Mouse (Mus musculus): Measurements from ENCODE around the gene Retn.

Retn gene

DNA sequence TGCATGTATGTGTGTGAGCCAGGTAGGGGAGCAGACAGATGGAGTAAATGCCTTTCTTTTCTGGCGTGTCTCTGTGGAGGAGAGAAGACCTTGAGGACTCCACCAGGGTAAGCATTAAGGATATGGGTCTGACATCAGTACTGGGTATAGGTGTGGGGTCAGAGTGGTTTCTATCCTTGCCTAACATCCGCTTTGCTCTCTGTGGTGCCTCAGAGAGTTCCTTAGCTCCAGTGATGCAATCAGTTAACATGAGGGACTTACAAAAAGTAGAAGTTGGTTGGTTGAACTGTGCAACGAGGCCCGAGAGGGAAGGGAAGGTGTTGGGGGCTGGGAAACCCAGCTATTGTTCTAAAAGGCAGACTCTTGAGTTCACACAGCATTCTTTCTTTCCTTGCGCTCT lies 8.8 kb downstream of the Retn start:
- DNase-seq = no peak

DNA sequence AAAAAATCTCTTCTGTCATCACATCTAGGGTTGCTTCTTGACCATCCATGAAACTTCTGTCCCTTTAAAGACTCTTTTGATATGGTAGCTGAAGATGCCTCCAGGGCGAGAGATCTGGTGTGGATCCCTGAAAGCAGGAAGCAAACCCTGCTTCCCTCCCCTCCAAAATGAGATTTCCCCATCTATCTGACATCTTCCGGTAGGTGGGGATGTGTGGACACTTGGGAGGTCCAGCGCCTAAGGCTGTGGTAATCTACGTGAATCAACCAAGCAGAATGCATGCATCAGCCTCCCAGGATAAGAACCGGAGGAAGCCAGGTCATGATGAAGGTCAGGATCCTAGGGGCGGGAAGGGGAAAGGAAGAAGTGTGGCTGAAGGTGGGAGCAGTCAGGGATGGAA lies 9.9 kb downstream of the Retn start, which contains the start of gene Mcemp1:
Gene Mcemp1 (plus strand): TSS at position 248 of the 400 bp plus-strand sequence.
- no peak for DNase-seq

DNA sequence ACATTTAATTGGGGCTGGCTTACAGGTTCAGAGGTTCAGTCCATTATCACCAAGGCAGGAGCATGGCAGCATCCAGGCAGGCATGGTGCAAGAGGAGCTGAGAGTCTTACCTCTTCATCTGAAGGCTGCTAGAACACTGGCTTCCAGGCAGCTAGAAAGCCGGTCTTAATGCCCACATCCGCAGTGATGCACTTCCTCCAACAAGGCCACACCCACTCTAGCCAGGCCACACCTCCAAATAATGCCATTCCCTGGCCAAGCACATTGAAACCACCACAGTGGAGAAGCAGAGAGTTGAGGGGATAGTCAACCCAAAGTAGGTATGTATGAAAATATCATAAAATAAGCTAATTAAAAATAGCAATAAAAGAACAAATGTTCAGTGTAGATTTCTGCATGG lies 14.8 kb downstream of the Retn start:
- DNase-seq = no peak

DNA sequence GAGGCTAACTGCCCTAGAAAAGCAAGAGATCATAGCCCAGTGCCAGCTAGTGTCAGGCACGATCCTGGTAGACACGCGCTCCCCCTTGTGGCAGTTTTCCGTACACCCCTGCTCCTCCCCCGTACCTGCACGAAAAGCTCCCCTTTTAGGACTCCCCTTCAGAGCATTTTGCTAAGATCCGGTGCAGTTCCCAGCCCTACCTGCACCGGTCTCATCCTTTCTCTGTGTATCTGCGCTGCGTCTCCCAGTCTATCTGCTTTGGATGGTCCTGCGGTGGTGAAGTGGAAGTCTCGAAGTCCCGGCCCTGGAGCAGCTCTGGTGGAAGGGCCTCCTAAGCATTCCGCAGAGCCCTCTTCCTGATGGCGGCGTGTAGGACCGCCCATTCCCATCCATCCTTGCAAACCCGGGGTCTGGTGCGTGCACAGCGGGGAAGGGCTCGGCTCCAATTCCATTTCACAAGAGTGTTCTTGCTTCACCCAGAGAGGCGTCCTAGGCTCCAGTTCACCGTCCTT lies 16.5 kb downstream of the Retn start, which contains the start of gene Fcor:
Gene Fcor (minus strand): TSS at position 383 of the 512 bp plus-strand sequence.
- peak; percentile 91 for DNase-seq

DNA sequence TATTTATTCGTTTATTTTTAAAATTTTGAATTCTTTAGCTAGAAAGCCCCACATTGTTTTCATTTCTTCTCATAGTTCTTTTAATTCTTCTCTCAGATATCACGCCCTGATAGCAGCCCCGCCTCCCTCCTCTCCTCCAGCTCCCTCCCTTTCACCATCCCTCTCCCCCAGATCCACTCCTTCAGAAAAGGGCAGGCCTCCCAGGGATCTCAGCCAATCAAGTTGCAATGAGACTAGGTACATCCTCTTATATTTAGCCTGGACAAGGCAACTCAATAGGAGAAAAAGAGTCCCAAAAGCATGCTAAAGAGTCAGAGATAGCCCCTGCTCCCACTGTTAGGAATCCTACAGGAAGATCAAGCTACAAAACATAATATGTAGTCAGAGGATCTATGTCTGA lies 19.1 kb downstream of the Retn start:
- no peak for DNase-seq

DNA sequence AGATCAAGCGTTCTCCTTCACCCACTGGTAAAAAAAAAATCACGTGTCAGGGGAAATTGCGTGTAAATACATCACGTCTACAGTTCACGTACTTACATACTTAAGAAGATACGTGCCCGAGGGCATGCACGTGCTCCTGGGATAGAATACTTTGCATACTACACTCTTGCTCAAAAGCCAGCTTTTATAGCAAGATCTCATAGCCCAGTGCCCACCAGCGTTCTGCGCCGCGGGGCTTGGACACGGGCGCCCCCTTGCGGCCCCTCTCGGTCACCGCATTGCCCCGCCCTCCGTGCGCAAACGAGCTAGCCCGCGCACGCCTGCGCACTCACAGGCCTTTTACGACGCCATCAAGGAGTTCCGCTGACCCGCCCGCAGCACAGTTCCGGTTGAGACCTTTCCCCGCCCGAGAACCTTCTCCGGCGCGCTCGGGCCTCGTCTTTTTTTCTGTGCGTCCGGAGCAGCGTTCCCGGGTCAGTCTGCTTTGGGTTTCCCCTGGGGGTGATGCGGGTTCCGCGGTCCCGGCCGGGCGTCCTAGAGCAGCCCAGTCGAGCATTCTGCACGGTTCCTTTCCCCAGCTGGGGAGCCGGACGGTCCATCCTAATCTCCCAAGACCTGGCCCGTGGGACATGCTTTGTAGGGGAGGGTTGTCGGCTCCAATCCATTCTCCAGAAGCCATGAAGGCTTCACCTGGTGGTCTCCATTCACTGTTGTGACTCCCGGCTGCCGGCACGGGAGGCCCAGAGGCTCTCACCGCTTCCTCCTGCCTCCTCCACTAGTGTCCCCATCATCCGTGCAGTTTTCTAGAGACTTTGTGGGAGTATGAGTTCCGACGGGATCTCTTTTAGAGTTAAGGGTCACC lies 20.8 kb downstream of the Retn start, which contains the start of gene Trappc5:
Gene Trappc5 (plus strand): TSS at position 169 of the 862 bp plus-strand sequence.
- DNase-seq = peak; percentile 95

DNA sequence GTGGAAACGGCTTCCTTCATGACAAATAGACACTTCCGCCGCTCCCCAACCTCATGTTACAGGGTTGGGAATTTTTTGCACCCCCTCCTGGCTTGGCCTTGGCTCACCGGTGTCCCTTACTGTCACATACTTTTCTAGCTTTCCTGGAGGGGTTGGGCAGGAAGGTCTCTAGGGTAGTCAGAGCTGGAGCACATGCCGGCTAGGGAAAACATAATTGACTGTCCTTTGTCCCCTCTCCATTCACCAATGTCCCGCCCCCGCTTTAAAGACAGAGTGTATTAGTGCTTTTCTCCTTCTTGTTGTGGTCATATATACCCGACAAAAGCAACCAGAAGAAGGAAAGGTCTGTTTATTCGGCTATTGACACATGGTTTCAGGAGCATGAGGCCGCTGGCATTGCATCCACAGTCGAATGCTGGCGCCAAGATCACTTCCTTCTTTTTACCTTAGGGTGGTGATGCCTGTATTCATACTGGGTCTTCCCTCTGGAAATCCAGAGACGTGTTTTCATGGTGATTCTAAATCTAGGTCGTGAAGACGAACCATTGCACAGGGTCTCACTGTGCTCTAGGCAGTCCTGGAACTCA lies 21.5 kb downstream of the Retn start:
- DNase-seq = peak; percentile 41

DNA sequence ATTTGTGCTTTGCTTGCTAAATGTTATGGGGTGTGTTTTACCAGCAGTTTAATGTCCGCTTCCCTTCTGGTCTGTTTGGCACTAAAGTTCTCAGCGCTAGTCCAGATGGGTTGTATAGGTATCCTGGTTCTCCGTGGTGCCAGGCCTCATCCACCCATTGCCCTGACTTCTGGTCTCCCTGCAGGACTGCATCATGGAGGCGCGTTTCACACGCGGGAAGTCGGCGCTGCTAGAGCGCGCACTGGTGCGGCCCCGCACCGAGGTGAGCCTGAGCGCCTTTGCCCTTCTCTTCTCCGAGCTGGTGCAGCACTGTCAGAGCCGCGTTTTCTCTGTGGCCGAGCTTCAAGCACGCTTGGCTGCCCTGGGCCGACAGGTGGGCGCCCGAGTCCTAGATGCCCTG lies 23.3 kb downstream of the Retn start:
- DNase-seq = no peak

DNA sequence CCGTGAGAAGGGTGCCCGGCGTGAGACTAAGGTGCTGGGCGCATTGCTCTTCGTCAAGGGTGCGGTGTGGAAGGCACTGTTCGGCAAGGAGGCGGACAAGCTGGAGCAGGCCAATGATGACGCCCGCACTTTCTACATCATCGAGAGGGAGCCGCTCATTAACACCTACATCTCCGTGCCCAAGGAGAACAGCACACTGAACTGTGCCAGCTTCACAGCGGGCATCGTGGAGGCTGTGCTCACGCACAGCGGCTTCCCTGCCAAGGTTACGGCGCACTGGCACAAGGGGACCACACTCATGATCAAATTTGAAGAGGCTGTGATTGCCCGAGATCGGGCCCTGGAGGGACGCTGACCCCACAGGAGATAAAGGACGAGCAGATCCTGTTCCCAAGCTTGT lies 23.7 kb downstream of the Retn start:
- DNase-seq = peak; percentile 73

DNA sequence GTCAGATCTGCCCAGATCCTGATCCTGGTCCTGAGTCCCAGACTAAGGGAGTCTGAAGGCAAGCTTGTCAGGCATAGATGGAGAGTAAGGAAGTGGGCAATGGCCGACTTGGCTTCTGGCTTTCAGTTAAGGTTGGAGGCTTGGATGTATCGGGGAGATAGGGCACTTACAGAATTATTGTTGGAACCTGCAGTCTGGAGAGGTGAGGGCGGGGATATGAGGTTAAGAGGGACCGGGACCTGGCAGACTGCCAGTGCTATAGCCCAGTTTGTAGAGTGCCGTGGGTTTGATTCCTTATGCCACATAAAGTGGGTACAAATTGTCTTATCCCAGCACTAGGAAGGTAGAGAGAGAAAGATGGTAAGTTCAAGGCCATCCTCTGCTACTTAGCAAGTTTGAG lies 24.1 kb downstream of the Retn start:
- peak; percentile 56 for DNase-seq

DNA sequence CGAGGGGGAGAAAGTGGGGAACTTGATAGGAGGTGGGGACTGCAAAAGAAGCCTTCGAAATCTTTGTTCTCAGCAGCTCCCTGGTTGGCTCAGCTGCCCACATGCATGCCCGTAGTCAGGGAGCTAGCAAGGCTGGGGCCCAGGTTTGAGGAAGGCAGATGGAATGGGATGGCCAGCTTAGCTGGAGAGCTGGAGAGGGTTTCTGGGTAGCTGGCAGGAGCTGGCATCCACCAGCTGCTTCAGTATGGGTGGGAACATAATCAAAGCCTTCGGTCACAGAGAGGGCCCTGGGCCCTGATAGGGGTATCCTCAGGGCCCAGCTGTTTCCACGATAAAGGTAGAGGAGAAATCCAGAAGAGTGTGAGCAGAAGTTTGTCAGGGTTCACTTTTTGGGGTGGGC lies 26.9 kb downstream of the Retn start:
- DNase-seq = no peak

DNA sequence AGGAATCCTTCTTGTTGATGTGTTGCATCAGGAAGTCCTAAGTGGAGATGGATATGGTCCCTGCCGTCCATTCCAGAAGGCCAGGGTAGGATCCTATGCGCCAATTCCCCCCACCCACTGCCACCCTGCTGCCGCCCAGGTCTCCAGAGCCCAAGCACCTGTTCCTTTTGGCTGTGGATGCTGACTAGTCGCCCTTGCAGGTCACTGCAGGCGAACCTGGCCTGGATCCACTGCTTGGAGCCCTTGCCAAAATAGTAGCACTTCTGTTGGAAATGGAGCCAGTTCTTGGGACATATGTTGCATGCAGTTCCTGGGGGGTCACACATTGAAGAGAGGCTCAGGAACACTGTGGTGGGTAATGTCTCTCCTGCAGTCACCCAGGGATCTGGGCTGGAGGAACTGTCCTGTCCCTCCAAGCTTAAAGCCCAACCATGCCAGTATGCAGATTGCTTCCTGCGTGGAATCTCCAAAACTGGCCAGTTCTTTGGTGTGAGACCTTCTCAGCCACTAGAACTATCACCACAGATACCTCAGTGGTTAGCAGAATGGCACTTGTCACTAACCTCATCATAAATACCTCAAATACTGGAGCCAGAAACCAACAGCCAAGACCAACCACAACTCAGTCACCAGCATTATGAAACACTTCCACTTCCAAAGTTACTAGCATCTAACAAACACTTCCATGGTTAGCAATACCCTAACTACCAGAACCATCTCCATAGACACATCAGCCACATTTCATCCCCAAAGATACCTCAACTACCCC lies 28.0 kb downstream of the Retn start:
- DNase-seq = peak; percentile 90

DNA sequence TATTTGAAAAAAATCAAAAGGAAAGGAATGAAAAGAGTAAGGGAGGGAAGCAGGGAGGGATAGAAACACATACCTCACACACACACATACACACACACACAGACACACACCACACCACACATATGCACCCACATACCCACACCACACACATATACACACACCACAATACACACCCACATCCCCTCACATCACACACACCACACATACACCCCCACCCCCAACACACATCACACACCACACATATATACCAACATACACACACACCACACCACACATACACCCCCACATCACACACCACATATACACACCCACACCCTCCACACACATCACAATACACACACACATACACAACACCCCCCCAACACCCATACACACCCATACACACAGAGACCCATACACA lies 29.0 kb downstream of the Retn start:
- no peak for DNase-seq

DNA sequence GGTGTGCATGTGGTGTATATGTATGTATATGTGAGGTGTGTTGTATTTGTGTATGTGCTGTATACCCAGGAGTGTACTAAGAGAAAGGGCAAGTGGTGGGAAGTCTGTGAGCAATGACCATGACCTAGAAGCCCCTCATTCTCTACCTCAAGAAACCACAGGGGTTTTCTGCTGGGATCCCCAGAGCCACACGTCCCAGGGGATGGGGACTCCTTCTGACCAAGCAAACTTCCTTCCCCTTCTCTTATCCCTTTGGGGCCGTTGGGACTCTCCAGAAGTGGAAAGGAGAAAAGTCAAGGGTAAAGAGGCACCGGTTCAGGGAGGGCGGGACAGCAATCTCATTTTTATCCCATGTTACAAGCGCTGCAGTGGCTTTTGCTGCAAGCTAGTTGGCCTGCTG lies 29.9 kb downstream of the Retn start:
- DNase-seq = no peak

DNA sequence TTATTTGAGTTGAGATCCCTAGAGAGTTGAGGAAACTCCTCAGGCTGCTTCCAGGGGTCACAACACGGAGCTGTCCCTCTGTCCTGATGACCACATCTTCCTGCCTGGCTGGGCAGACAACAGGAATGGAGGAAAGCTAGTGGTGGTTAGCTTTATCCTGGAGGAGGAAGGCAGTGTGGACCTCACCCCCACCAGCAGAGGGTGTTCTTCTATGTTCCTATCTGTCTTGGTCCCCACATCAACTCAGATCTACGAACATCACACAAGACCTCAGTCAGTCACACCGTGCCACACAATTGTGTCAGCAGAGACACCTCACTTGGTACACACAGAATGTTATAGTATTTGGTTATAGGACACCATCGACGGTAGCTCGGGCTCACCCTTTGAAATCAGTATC lies 32.0 kb downstream of the Retn start:
- DNase-seq = no peak

DNA sequence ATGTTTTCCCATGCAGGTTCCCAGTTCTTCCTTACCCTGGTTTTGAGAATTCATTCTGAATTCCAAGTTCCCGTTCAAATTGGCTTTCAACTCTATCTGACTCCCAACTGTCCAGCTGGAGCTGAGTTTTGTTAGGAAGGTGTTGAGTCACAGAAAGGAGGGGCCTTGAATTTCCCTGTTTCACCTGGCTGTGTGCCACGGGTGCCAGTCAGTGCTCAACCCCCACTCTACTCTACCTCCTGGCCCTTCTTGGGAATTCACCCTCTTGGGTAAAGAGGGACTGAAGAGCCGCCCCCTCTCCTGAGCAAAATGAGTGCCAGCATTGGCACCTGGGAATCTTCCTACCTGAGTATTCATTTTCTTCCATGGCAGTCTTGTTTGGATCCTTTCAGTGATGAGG lies 35.2 kb downstream of the Retn start:
- no peak for DNase-seq

DNA sequence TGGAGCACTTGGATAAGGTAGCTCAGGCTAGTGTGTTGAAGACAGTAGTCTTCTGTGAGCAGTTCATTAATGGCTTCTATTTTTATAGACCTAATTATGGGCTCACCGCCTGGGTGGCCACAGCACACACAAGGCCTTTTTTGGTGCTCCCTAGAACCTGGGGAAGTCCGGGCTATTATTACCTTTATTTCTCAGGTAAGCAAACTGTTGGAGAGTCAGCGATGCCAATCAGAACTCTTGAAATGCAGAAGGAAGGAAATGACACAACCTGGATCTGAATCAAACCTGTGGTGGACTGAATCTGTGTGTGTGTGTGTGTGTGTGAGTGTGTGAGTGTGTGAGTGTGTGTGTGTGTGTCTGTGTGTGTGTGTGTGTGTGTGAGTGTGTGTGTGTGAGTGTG lies 38.6 kb downstream of the Retn start, which contains the start of gene Fcer2a:
Gene Fcer2a (minus strand): TSS at position 55 of the 400 bp plus-strand sequence.
- no peak for DNase-seq

DNA sequence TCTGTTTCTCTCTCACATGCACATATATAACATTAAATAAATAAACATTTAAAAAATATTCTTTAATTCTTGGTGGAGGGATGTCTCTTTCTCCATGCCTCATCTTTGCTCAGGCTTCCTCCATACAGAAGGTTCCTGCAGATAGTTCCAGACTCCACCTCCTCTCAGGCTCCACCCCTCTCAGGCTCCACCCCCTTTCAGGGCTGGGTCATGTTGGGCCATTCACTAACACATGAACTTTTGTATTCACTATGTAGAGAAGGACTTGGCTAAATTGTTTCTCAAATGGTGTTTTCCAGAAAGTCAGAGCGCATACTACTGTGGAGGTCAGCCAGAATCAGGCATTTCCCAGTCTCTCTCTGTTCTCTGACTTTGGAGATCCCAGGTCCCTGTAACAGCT lies 45.9 kb downstream of the Retn start:
- no peak for DNase-seq

DNA sequence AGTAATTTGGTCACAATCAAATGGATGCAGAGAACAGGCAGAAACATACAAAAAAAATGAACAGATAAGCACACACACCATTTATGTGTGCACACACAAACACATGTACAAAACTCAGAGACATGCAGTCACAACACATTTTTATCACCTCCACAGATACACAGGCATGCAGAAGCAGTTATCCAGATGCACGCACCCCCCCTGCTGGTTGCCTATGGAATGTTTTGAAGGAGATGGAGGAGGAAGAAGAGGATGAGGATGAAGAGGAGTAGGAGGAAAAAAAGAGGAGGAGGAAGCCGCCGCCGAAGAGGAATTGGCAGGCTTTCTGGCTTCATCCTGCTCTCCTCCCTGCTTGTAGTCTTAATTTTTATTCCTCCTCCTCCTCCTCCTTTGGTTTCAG lies 50.1 kb downstream of the Retn start:
- DNase-seq = no peak

DNA sequence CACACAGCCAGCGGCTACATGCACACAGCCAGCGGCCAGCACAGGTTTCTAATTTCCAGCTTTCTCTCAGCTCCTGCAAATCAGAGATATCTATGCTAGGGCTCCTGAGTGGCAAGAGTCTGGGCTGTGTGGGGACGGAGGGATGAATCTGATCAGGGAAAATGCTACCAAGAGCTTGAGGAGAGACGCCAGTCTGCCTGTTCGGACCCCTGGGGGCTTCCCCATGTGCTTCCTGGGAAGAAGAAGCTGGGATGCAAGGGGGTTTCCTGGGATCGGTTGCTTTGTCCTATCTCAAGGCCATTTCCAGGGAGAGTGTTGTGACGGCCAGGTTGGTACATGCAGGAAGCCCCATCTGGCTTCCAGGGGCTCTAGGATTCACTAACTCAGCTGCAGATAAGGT lies 52.0 kb downstream of the Retn start:
- no peak for DNase-seq

All from cerebellum, adult 9-11 months (tissue).